Mouse (Mus musculus) frontal cortex, postnatal 36 days (tissue): ENCODE data around the gene Igfals.

Source experiments
- DNase-seq, 2 experiments: peaks; one replicate each; pipeline ENCODE4 v3.0.0; 2022; ENCODE audit warnings: low spot score in 2 of 2

Gene Igfals

GRCm38 (mm10) chr17:24865776-24866175 lies at the start of gene Igfals:
TSS of gene Igfals (plus strand) at chr17:24865997.
- DNase-seq = no peak

- no peak for DNase-seq
Observed at GRCm38 (mm10) chr17:24817503-24817902, 48.3 kb upstream of the Igfals start.

- DNase-seq = no peak
Observed at GRCm38 (mm10) chr17:24818172-24818571, 47.6 kb upstream of the Igfals start.

GRCm38 (mm10) chr17:24819469-24819868 lies 46.3 kb upstream of the Igfals start:
- no peak for DNase-seq

- DNase-seq = no peak
Observed at GRCm38 (mm10) chr17:24821351-24822280, 44.2 kb upstream of the Igfals start.

- peak in 1 of 2 experiments; percentile 9 for DNase-seq
Observed at GRCm38 (mm10) chr17:24839842-24840241, 26.0 kb upstream of the Igfals start, which contains the start of gene Hagh. TSS of gene Hagh (plus strand) at chr17:24840143.

- DNase-seq = no peak
Observed at GRCm38 (mm10) chr17:24840341-24840740, 25.5 kb upstream of the Igfals start.

- no peak for DNase-seq
Observed at GRCm38 (mm10) chr17:24841133-24841532, 24.7 kb upstream of the Igfals start.

- DNase-seq = no peak
Observed at GRCm38 (mm10) chr17:24842631-24843030, 23.2 kb upstream of the Igfals start.

- no peak for DNase-seq
Observed at GRCm38 (mm10) chr17:24844525-24844924, 21.3 kb upstream of the Igfals start.

GRCm38 (mm10) chr17:24847386-24847785 lies 18.4 kb upstream of the Igfals start:
- no peak for DNase-seq

- no peak for DNase-seq
Observed at GRCm38 (mm10) chr17:24848600-24849031, 17.2 kb upstream of the Igfals start.

GRCm38 (mm10) chr17:24849733-24850064 lies 16.1 kb upstream of the Igfals start:
- no peak for DNase-seq

GRCm38 (mm10) chr17:24850065-24850772 lies 15.6 kb upstream of the Igfals start, which contains the start of gene Fahd1:
TSS of gene Fahd1 (minus strand) at chr17:24850364.
- DNase-seq = peak; percentile 96

- no peak for DNase-seq
Observed at GRCm38 (mm10) chr17:24850773-24851127, 15.0 kb upstream of the Igfals start.

GRCm38 (mm10) chr17:24851381-24852125 lies 14.2 kb upstream of the Igfals start:
- no peak for DNase-seq

GRCm38 (mm10) chr17:24855838-24856464 lies 9.8 kb upstream of the Igfals start:
- DNase-seq = no peak

- no peak for DNase-seq
Observed at GRCm38 (mm10) chr17:24856589-24856988, 9.2 kb upstream of the Igfals start.

GRCm38 (mm10) chr17:24857831-24858470 lies 7.8 kb upstream of the Igfals start:
- no peak for DNase-seq

- no peak for DNase-seq
Observed at GRCm38 (mm10) chr17:24858967-24859366, 6.8 kb upstream of the Igfals start.

GRCm38 (mm10) chr17:24860076-24860475 lies 5.7 kb upstream of the Igfals start:
- no peak for DNase-seq
